ENCODE assay signal across 8 mouse cellular contexts in genomic region chr5:125140151-125140699, GRCm38 (mm10). TPM values are rescaled to one million over a fixed set of nuclear protein-coding genes. Genes with fewer than 3 reads are reported as not detected.
DNase-seq lines count a peak whose midpoint lies in the region; ATAC-seq and TF ChIP-seq lines count a peak whose summit lies in the region.

No protein-coding gene starts in this region.

- no peaks in the 10 kb centered on the region for H3K9me3 ChIP-seq in embryonic facial prominence, embryonic 11.5 days (replicated peaks; ENCODE audit: control insufficient read depth, low read length)
- H3K9me3 ChIP-seq in limb, embryonic 12.5 days, result no peaks in the 10 kb centered on the region
- no peaks in the 10 kb centered on the region for H3K9me3 ChIP-seq in midbrain, postnatal 0 days (ENCODE audit: low read length)

- DNase-seq in adrenal gland, postnatal 14 days, result peak; percentile 92
- no peak for DNase-seq in embryonic facial prominence, embryonic 11.5 days (ENCODE audit: low spot score)
- DNase-seq in heart, adult 8-10 months (ENCODE audit: low spot score), result peak; percentile 79
- DNase-seq in kidney, adult 2 months, result peak; percentile 86
- DNase-seq in midbrain, postnatal 0 days (ENCODE audit: low spot score), result peak; percentile 90
- DNase-seq in urinary bladder, postnatal 14 days (ENCODE audit: low spot score), result peak; percentile 90
- DNase-seq in embryo, embryonic 11 days, result no peak

- no peak overlapping the region for H3K4me3 ChIP-seq in embryonic facial prominence, embryonic 11.5 days (ENCODE audit: low read depth, low read length)
- peak overlapping the region; percentile 48 for H3K4me3 ChIP-seq in kidney, adult 2 months (ENCODE audit: insufficient read depth, low read depth, low read length)
- H3K4me3 ChIP-seq in limb, embryonic 12.5 days (replicated peaks), result peak overlapping the region; percentile 40
- peak overlapping the region; percentile 13 for H3K4me3 ChIP-seq in midbrain, postnatal 0 days (ENCODE audit: low read depth, low read length)

- H3K27ac ChIP-seq in embryonic facial prominence, embryonic 11.5 days (replicated peaks; ENCODE audit: low read depth, low read length), result peak overlapping the region; percentile 90
- peak overlapping the region; percentile 99 for H3K27ac ChIP-seq in kidney, adult 2 months (ENCODE audit: insufficient read depth, low read depth, low read length)
- H3K27ac ChIP-seq in limb, embryonic 12.5 days, result peak overlapping the region; percentile 100
- peak overlapping the region; percentile 90 for H3K27ac ChIP-seq in midbrain, postnatal 0 days (ENCODE audit: low read depth, low read length)

- H3K27me3 ChIP-seq in embryonic facial prominence, embryonic 11.5 days (ENCODE audit: control insufficient read depth, insufficient read depth, low read length), result no peaks in the 10 kb centered on the region
- H3K27me3 ChIP-seq in kidney, adult 2 months (replicated peaks; ENCODE audit: control insufficient read depth, insufficient read depth, low read length), result no peaks in the 10 kb centered on the region
- H3K27me3 ChIP-seq in limb, embryonic 12.5 days, result no peaks in the 10 kb centered on the region
- no peaks in the 10 kb centered on the region for H3K27me3 ChIP-seq in midbrain, postnatal 0 days (ENCODE audit: insufficient read depth, low read length)

- peak overlapping the region; percentile 26 for H3K4me2 ChIP-seq in embryonic facial prominence, embryonic 11.5 days (ENCODE audit: low read depth, low read length)
- peak overlapping the region; percentile 80 for H3K4me2 ChIP-seq in limb, embryonic 12.5 days
- peak overlapping the region; percentile 44 for H3K4me2 ChIP-seq in midbrain, postnatal 0 days (ENCODE audit: low read depth, low read length, poor library complexity, severe bottlenecking)

- WGBS in embryonic facial prominence, embryonic 11.5 days, result 75% methylated on average over 19 of the region's 19 CpGs
- WGBS in kidney, adult 2 months, result 13% methylated on average over 19 of the region's 19 CpGs
- 54% methylated on average over 19 of the region's 19 CpGs for WGBS in limb, embryonic 12.5 days
- WGBS in midbrain, postnatal 0 days, result 30% methylated on average over 19 of the region's 19 CpGs

- H3K9ac ChIP-seq in embryonic facial prominence, embryonic 11.5 days (replicated peaks; ENCODE audit: low read length), result peak overlapping the region; percentile 35
- peak overlapping the region; percentile 67 for H3K9ac ChIP-seq in limb, embryonic 12.5 days (replicated peaks)
- peak overlapping the region; percentile 54 for H3K9ac ChIP-seq in midbrain, postnatal 0 days (replicated peaks; ENCODE audit: low read length, poor library complexity, severe bottlenecking)

- no peaks in the 10 kb centered on the region for H3K36me3 ChIP-seq in embryonic facial prominence, embryonic 11.5 days (replicated peaks; ENCODE audit: control insufficient read depth, insufficient read depth, low read depth, low read length)
- H3K36me3 ChIP-seq in kidney, adult 2 months (ENCODE audit: control insufficient read depth, insufficient read depth, low read length), result no peaks in the 10 kb centered on the region
- 0 out of 2 replicates have a peak, but pooled peaks cover 5% of the 10 kb centered on the region for H3K36me3 ChIP-seq in limb, embryonic 12.5 days
- no peaks in the 10 kb centered on the region for H3K36me3 ChIP-seq in midbrain, postnatal 0 days (ENCODE audit: insufficient read depth, low read length)

- ATAC-seq in embryonic facial prominence, embryonic 11.5 days (replicated peaks; ENCODE audit: insufficient number of reproducible peaks, low FRiP score, low TSS enrichment, low read depth), result no peak
- no peak for ATAC-seq in limb, embryonic 12.5 days (ENCODE audit: insufficient number of reproducible peaks, insufficient read depth, low FRiP score, low TSS enrichment, low read depth)
- ATAC-seq in midbrain, postnatal 0 days (ENCODE audit: low FRiP score), result peak; percentile 28

- TF ChIP-seq CTCF in kidney, adult 2 months (conservative IDR thresholded peaks at IDR 0.05; ENCODE audit: insufficient read depth, insufficient read length, low read depth, low read length), result no peak
- TF ChIP-seq CTCF in midbrain, postnatal 0 days (IDR thresholded peaks at IDR 0.05), result no peak

- no peak for TF ChIP-seq POLR2A in kidney, adult 2 months (IDR thresholded peaks at IDR 0.05; ENCODE audit: low read depth, low read length)

- H3K4me1 ChIP-seq in embryonic facial prominence, embryonic 11.5 days (ENCODE audit: control insufficient read depth, insufficient read depth, low read length), result peaks cover 23% of the 10 kb centered on the region
- peaks cover 45% of the 10 kb centered on the region for H3K4me1 ChIP-seq in kidney, adult 2 months (ENCODE audit: control insufficient read depth, insufficient read depth, low read length)
- peaks cover 88% of the 10 kb centered on the region for H3K4me1 ChIP-seq in limb, embryonic 12.5 days (replicated peaks)
- H3K4me1 ChIP-seq in midbrain, postnatal 0 days (ENCODE audit: insufficient read depth, low read length), result peaks cover 30% of the 10 kb centered on the region

RNA-seq across cellular contexts. Expression of gene Ncor2, which starts 38.8 kb away (rescaled TPM):
- 165 and 192 TPM in 2 replicates for total RNA-seq in adrenal gland, postnatal 14 days (2021)
- polyA plus RNA-seq in embryonic facial prominence, embryonic 11.5 days (2014; fragmentation: Nextera tagmentation; extraction: Ambion mirVana), result 12.4 and 15.0 TPM in 2 replicates
- total RNA-seq in heart, adult 8-10 months (2022), result 10 to 100 TPM; 81.6 to 92.4 (median 84.5) TPM
- polyA plus RNA-seq in kidney, adult 2 months (2012; rRNA removed), result 32.0 and 38.8 TPM in 2 replicates
- polyA plus RNA-seq in limb, embryonic 12.5 days (2016; fragmentation: Nextera tagmentation; extraction: Ambion mirVana), result 27.2 and 29.4 TPM in 2 replicates
- 22.8 and 37.8 TPM in 2 replicates for total RNA-seq in midbrain, postnatal 0 days (2014; rRNA removed)
- polyA plus RNA-seq in midbrain, postnatal 0 days (2015; fragmentation: Nextera tagmentation; extraction: Ambion mirVana), result 15.5 and 17.8 TPM in 2 replicates

Comparison
In these comparisons a context has a peak if more than half of its experiments do, and no peak if none do; other contexts are left out.
1. DNase-seq: peak in adrenal gland, postnatal 14 days (single experiment), heart, adult 8-10 months (single experiment), kidney, adult 2 months (single experiment), midbrain, postnatal 0 days (single experiment) and urinary bladder, postnatal 14 days (single experiment); none in embryonic facial prominence, embryonic 11.5 days (single experiment) and embryo, embryonic 11 days (single experiment).
2. H3K4me2 ChIP-seq: peak in every context shown above with its lines; median percentile 80 in limb, embryonic 12.5 days; 44 in midbrain, postnatal 0 days; 26 in embryonic facial prominence, embryonic 11.5 days.
3. Peak in every context shown above with its lines, with median percentiles within 50 percentile points of each other: H3K27ac ChIP-seq and H3K9ac ChIP-seq.